Mouse (Mus musculus) E14TG2a.4 (cell line): Measurements from ENCODE around the gene Chit1.

Experiments
- CTCF ChIP-seq: conservative IDR thresholded peaks from 2 replicates; pipeline ENCODE4 v1.5.1; 2014; ENCODE audit warnings: low read length
- NANOG ChIP-seq: IDR thresholded peaks from 2 replicates; pipeline ENCODE4 v1.6.1; 2014; ENCODE audit warnings: borderline replicate concordance, low read length, mixed read lengths
- POU5F1 ChIP-seq: IDR thresholded peaks from 2 replicates; pipeline ENCODE4 v1.6.1; 2014; ENCODE audit warnings: low read length, borderline replicate concordance

- no peak for TF ChIP-seq CTCF
- TF ChIP-seq NANOG: no peak
- TF ChIP-seq POU5F1: no peak
Measured at GRCm38 (mm10) chr1:134067143-134067619, 43.9 kb upstream of the Chit1 start.
